Mouse (Mus musculus): ENCODE results near the gene 9430097D07Rik. TPM values are rescaled to one million over a fixed set of nuclear protein-coding genes. Genes with fewer than 3 reads are reported as not detected.

The 9430097D07Rik gene
- total and polyA plus RNA-seq, 3 experiments, result not detected

- Histone ChIP-seq H3K4me3 (replicated peaks in 1 of 3; ENCODE audit: low read depth in 2 of 3, low read length in 2 of 3, poor library complexity in 1 of 3) (no peak overlapping the region), H3K36me3 (replicated peaks in 1 of 2; ENCODE audit: control insufficient read depth in 1 of 2, insufficient read depth in 1 of 2, low read length in 1 of 2) (peaks cover 11 to 53% of the 10 kb centered on the region in 2 experiments), H3K9me3 (replicated peaks; ENCODE audit: low read length) (no peaks in the 10 kb centered on the region), H3K79me2 (replicated peaks; ENCODE audit: control insufficient read depth, extremely low read depth, insufficient read depth, poor library complexity, severe bottlenecking) (peaks cover 8% of the 10 kb centered on the region), H3K27ac (ENCODE audit: insufficient read depth, low read depth) (no peak overlapping the region), H3K9ac (ENCODE audit: insufficient read depth, low read depth) (no peak overlapping the region), H3K4me1 (ENCODE audit: control insufficient read depth in 1 of 2, insufficient read depth in 2 of 2) (peaks cover 3 to 30% of the 10 kb centered on the region in 2 experiments), H3K4me2 (ENCODE audit: insufficient read depth, low read depth, poor library complexity, severe bottlenecking) (no peak overlapping the region), H3K27me3 (replicated peaks) (no peaks in the 10 kb centered on the region)
- in situ Hi-C loops (cut with MboI; ENCODE audit: low pct_ligation_motif_present, low pct_unique_long_range_greater_than_20kb, low sequenced_read_pairs) (loop anchor here (5.0 kb wide), 1 partner anchor 36 kb away; no protein-coding TSS in a partner anchor), dilution Hi-C loops (cut with MboI; ENCODE audit: extremely low pct_ligation_motif_present, extremely low pct_unique_long_range_greater_than_20kb, low sequenced_read_pairs) (no loop called here)
- TF ChIP-seq MEF2A (IDR thresholded peaks at IDR 0.05; ENCODE audit: borderline replicate concordance, low read depth, low read length) (no peak), POLR2A (IDR thresholded peaks at IDR 0.05; ENCODE audit: low read depth, low read length) (no peak), MAZ (IDR thresholded peaks at IDR 0.05; ENCODE audit: low read depth, low read length) (no peak), CHD2 (IDR thresholded peaks at IDR 0.05; ENCODE audit: low read length) (no peak), EP300 (IDR thresholded peaks at IDR 0.05; ENCODE audit: low read length) (no peak), TBP (conservative IDR thresholded peaks at IDR 0.05; ENCODE audit: low read depth, low read length) (no peak), ELF1 (IDR thresholded peaks at IDR 0.05; ENCODE audit: low read depth, low read length) (no peak), MXI1 (IDR thresholded peaks at IDR 0.05; ENCODE audit: low read depth, low read length) (no peak), BHLHE40 (IDR thresholded peaks at IDR 0.05; ENCODE audit: low read depth, low read length) (no peak), USF2 (conservative IDR thresholded peaks at IDR 0.05; ENCODE audit: low read depth, low read length) (no peak), ZNF384 (IDR thresholded peaks at IDR 0.05; ENCODE audit: low read depth, low read length) (no peak), UBTF (IDR thresholded peaks at IDR 0.05; ENCODE audit: low read depth, low read length) (no peak), PAX5 (IDR thresholded peaks at IDR 0.05; ENCODE audit: low read length) (no peak), NELFE (IDR thresholded peaks at IDR 0.05; ENCODE audit: low read depth, low read length) (no peak), SMC3 (IDR thresholded peaks at IDR 0.05; ENCODE audit: low read depth, low read length) (no peak), MAX (IDR thresholded peaks at IDR 0.05; ENCODE audit: low read length) (no peak), ZKSCAN1 (IDR thresholded peaks at IDR 0.05; ENCODE audit: borderline replicate concordance, low read depth, low read length) (no peak)
- DNase-seq (ENCODE audit: extremely low read depth), result no peak
Measured at GRCm38 (mm10) chr2:32576532-32576931, 1.0 kb upstream of the 9430097D07Rik start.

GRCm38 (mm10) chr2:32574901-32575585 is 441 bp downstream of the 9430097D07Rik start:
- Histone ChIP-seq H3K4me3 (replicated peaks in 1 of 3; ENCODE audit: low read depth in 2 of 3, low read length in 2 of 3, poor library complexity in 1 of 3) (no peak overlapping the region), H3K9ac (ENCODE audit: insufficient read depth, low read depth) (no peak overlapping the region), H3K36me3 (replicated peaks in 1 of 2; ENCODE audit: control insufficient read depth in 1 of 2, insufficient read depth in 1 of 2, low read length in 1 of 2) (peaks cover 11 to 49% of the 10 kb centered on the region in 2 experiments), H3K79me2 (replicated peaks; ENCODE audit: control insufficient read depth, extremely low read depth, insufficient read depth, poor library complexity, severe bottlenecking) (peaks cover 16% of the 10 kb centered on the region), H3K9me3 (replicated peaks; ENCODE audit: low read length) (no peaks in the 10 kb centered on the region), H3K4me1 (ENCODE audit: control insufficient read depth in 1 of 2, insufficient read depth in 2 of 2) (peaks cover 3 to 35% of the 10 kb centered on the region in 2 experiments), H3K27me3 (replicated peaks) (no peaks in the 10 kb centered on the region), H3K27ac (ENCODE audit: insufficient read depth, low read depth) (no peak overlapping the region), H3K4me2 (ENCODE audit: insufficient read depth, low read depth, poor library complexity, severe bottlenecking) (no peak overlapping the region)
- in situ Hi-C loops (cut with MboI; ENCODE audit: low pct_ligation_motif_present, low pct_unique_long_range_greater_than_20kb, low sequenced_read_pairs) (loop anchor here (5.0 to 25.0 kb wide), 2 partner anchors 37 to 438 kb away; no protein-coding TSS in a partner anchor), dilution Hi-C loops (cut with MboI; ENCODE audit: extremely low pct_ligation_motif_present, extremely low pct_unique_long_range_greater_than_20kb, low sequenced_read_pairs) (no loop called here)
- DNase-seq (ENCODE audit: extremely low read depth), result peak; percentile 54
- peak; percentile 82 to 85 for TF ChIP-seq CTCF (conservative IDR thresholded peaks at IDR 0.05 in 1 of 2, IDR thresholded peaks at IDR 0.05 in 1 of 2; ENCODE audit: low read depth in 2 of 2, low read length in 2 of 2)
- peak; percentile 58 for TF ChIP-seq RAD21 (IDR thresholded peaks at IDR 0.05; ENCODE audit: low read depth, low read length)
- no peak for TF ChIP-seq SMC3 (IDR thresholded peaks at IDR 0.05; ENCODE audit: low read depth, low read length)
- no peak for TF ChIP-seq ZC3H11A (IDR thresholded peaks at IDR 0.05; ENCODE audit: low read depth, low read length)
